Mouse (Mus musculus): ENCODE measurements around the gene Fermt1. TPM values are rescaled to one million over a fixed set of nuclear protein-coding genes. Genes with fewer than 3 reads are reported as not detected.
A peak's percentile ranks its signal among the peaks of the same experiment; 100 is the strongest.

Gene Fermt1
- polyA plus RNA-seq, 1 experiment from 2014 or later: 0.04 TPM

GRCm38 (mm10) chr2:132873657-132874326 lies 71.9 kb downstream of the Fermt1 start:
- Histone ChIP-seq H3K4me3 (no peak overlapping the region), H3K9ac (no peak overlapping the region), H3K9me3 (no peaks in the 10 kb centered on the region), H3K27me3 (peaks cover 16% of the 10 kb centered on the region), H3K27ac (replicated peaks) (no peak overlapping the region), H3K4me2 (no peak overlapping the region), H3K4me1 (replicated peaks) (peaks cover 1% of the 10 kb centered on the region; the same call in 1 of the 2 replicates), H3K36me3 (no peaks in the 10 kb centered on the region)
- 79% methylated on average over 10 of the region's 10 CpGs for WGBS
- ATAC-seq (ENCODE audit: low FRiP score, low read depth): no peak

- Histone ChIP-seq H3K9ac (no peak overlapping the region), H3K4me3 (no peak overlapping the region), H3K36me3 (peaks cover 3% of the 10 kb centered on the region; the same call in 1 of the 2 replicates), H3K4me1 (replicated peaks) (no peaks in the 10 kb centered on the region), H3K27ac (replicated peaks) (no peak overlapping the region), H3K9me3 (no peaks in the 10 kb centered on the region), H3K27me3 (no peaks in the 10 kb centered on the region), H3K4me2 (no peak overlapping the region)
- WGBS: 78% methylated on average over 3 of the region's 3 CpGs
- ATAC-seq (ENCODE audit: low FRiP score, low read depth): no peak
These were observed 74.0 kb downstream of the Fermt1 start for GRCm38 (mm10) chr2:132871663-132872062.

- Histone ChIP-seq H3K4me2 (no peak overlapping the region), H3K9ac (no peak overlapping the region), H3K4me3 (no peak overlapping the region), H3K36me3 (peaks cover 10% of the 10 kb centered on the region), H3K27me3 (no peaks in the 10 kb centered on the region), H3K27ac (replicated peaks) (no peak overlapping the region), H3K4me1 (replicated peaks) (no peaks in the 10 kb centered on the region), H3K9me3 (no peaks in the 10 kb centered on the region)
- 0 out of 2 replicates have a peak, but pooled peaks have one; percentile 3 for ATAC-seq (ENCODE audit: low FRiP score, low read depth)
- WGBS: 87% methylated on average over 4 of the region's 4 CpGs
These were observed 75.4 kb downstream of the Fermt1 start for GRCm38 (mm10) chr2:132870286-132870685.

- no peak overlapping the region for H3K4me2 ChIP-seq
- no peaks in the 10 kb centered on the region for H3K9me3 ChIP-seq
- no peak overlapping the region for H3K27ac ChIP-seq (replicated peaks)
- ATAC-seq (ENCODE audit: low FRiP score, low read depth): no peak; the same call in 1 of the 2 replicates
- 96% methylated on average over 5 of the region's 5 CpGs for WGBS
- no peak overlapping the region for H3K9ac ChIP-seq
- no peaks in the 10 kb centered on the region for H3K27me3 ChIP-seq
- H3K4me3 ChIP-seq: no peak overlapping the region
- no peaks in the 10 kb centered on the region for H3K4me1 ChIP-seq (replicated peaks)
- peaks cover 14% of the 10 kb centered on the region for H3K36me3 ChIP-seq
These were observed 76.0 kb downstream of the Fermt1 start for GRCm38 (mm10) chr2:132869682-132870081.

GRCm38 (mm10) chr2:132867521-132867920 lies 78.2 kb downstream of the Fermt1 start:
- no peaks in the 10 kb centered on the region for H3K4me1 ChIP-seq (replicated peaks)
- no peak for ATAC-seq (ENCODE audit: low FRiP score, low read depth)
- no peak overlapping the region for H3K27ac ChIP-seq (replicated peaks)
- H3K9me3 ChIP-seq: no peaks in the 10 kb centered on the region
- H3K4me3 ChIP-seq: no peak overlapping the region
- no peaks in the 10 kb centered on the region for H3K27me3 ChIP-seq
- H3K9ac ChIP-seq: no peak overlapping the region
- no peak overlapping the region for H3K4me2 ChIP-seq
- H3K36me3 ChIP-seq: peaks cover 20% of the 10 kb centered on the region
- WGBS: 88% methylated on average over 5 of the region's 5 CpGs

GRCm38 (mm10) chr2:132863325-132863724 lies 82.4 kb downstream of the Fermt1 start:
- H3K27me3 ChIP-seq: no peaks in the 10 kb centered on the region
- no peak for ATAC-seq (ENCODE audit: low FRiP score, low read depth)
- H3K27ac ChIP-seq (replicated peaks): no peak overlapping the region
- no peaks in the 10 kb centered on the region for H3K4me1 ChIP-seq (replicated peaks)
- H3K4me2 ChIP-seq: no peak overlapping the region
- H3K9me3 ChIP-seq: no peaks in the 10 kb centered on the region
- WGBS: 93% methylated on average over 2 of the region's 2 CpGs
- H3K36me3 ChIP-seq: peaks cover 20% of the 10 kb centered on the region
- no peak overlapping the region for H3K9ac ChIP-seq
- no peak overlapping the region for H3K4me3 ChIP-seq

- ATAC-seq (ENCODE audit: low FRiP score, low read depth): no peak
These were observed 84.2 kb downstream of the Fermt1 start for GRCm38 (mm10) chr2:132861456-132861855.

GRCm38 (mm10) chr2:132860435-132860834 lies 85.3 kb downstream of the Fermt1 start:
- Histone ChIP-seq H3K9ac (no peak overlapping the region), H3K4me1 (replicated peaks) (no peaks in the 10 kb centered on the region), H3K27ac (replicated peaks) (no peak overlapping the region), H3K4me2 (no peak overlapping the region), H3K9me3 (no peaks in the 10 kb centered on the region), H3K36me3 (peaks cover 11% of the 10 kb centered on the region), H3K27me3 (no peaks in the 10 kb centered on the region), H3K4me3 (no peak overlapping the region)
- no peak for ATAC-seq (ENCODE audit: low FRiP score, low read depth)

More at GRCm38 (mm10) chr2:132861456-132861855, 84.2 kb downstream of the Fermt1 start:
- no peaks in the 10 kb centered on the region for H3K27me3 ChIP-seq
- no peak overlapping the region for H3K4me2 ChIP-seq
- H3K9me3 ChIP-seq: no peaks in the 10 kb centered on the region
- H3K36me3 ChIP-seq: peaks cover 16% of the 10 kb centered on the region
- no peak overlapping the region for H3K4me3 ChIP-seq
- H3K4me1 ChIP-seq (replicated peaks): no peaks in the 10 kb centered on the region
- H3K9ac ChIP-seq: no peak overlapping the region
- H3K27ac ChIP-seq (replicated peaks): no peak overlapping the region
- WGBS: 97% methylated on average over 2 of the region's 2 CpGs

GRCm38 (mm10) chr2:132856333-132856732 lies 89.4 kb downstream of the Fermt1 start:
- WGBS: 82% methylated on average over 5 of the region's 5 CpGs
- H3K4me1 ChIP-seq (replicated peaks): no peaks in the 10 kb centered on the region
- H3K4me3 ChIP-seq: no peak overlapping the region
- H3K27ac ChIP-seq (replicated peaks): no peak overlapping the region
- no peak overlapping the region for H3K4me2 ChIP-seq
- H3K9ac ChIP-seq: no peak overlapping the region
- no peak for ATAC-seq (ENCODE audit: low FRiP score, low read depth)
- peaks cover 11% of the 10 kb centered on the region; the same call in 1 of the 2 replicates for H3K36me3 ChIP-seq
- no peaks in the 10 kb centered on the region for H3K9me3 ChIP-seq
- H3K27me3 ChIP-seq: no peaks in the 10 kb centered on the region

Other genes with a start within 250 kb of the Fermt1 start
- 103 and 107 TPM in 2 replicates for gene Chgb, start 164.6 kb downstream of the Fermt1 start, polyA plus RNA-seq (2015; fragmentation: Nextera tagmentation; extraction: Ambion mirVana)
- 18.5 and 18.8 TPM in 2 replicates for gene Trmt6, start 129.9 kb downstream of the Fermt1 start, polyA plus RNA-seq (2015; fragmentation: Nextera tagmentation; extraction: Ambion mirVana)
- 5.1 and 6.1 TPM in 2 replicates for gene Mcm8, start 129.8 kb downstream of the Fermt1 start, polyA plus RNA-seq (2015; fragmentation: Nextera tagmentation; extraction: Ambion mirVana)
- gene Crls1, start 99.2 kb downstream of the Fermt1 start, polyA plus RNA-seq (2015; fragmentation: Nextera tagmentation; extraction: Ambion mirVana): 19.3 and 20.8 TPM in 2 replicates
- 0.49 and 0.69 TPM in 2 replicates for gene Lrrn4, start 65.0 kb downstream of the Fermt1 start, polyA plus RNA-seq (2015; fragmentation: Nextera tagmentation; extraction: Ambion mirVana)